In genomic region chr1:34462766-34463165, GRCm38 (mm10) we compare ENCODE assay signal across 8 mouse cellular contexts. TPM values are rescaled to one million over a fixed set of nuclear protein-coding genes. Genes with fewer than 3 reads are reported as not detected.
DNase-seq lines count a peak whose midpoint lies in the region; ATAC-seq and TF ChIP-seq lines count a peak whose summit lies in the region.

No protein-coding gene starts in this region.

- no peak for TF ChIP-seq POLR2A in spleen, adult 2 months (IDR thresholded peaks at IDR 0.05; ENCODE audit: low read depth, low read length)

- H3K27me3 ChIP-seq in C2C12 (ENCODE audit: control insufficient read depth, insufficient read depth, insufficient read length): peaks cover 7% of the 10 kb centered on the region
- H3K27me3 ChIP-seq in spleen, adult 2 months (ENCODE audit: control insufficient read depth, insufficient read depth, low read length): no peaks in the 10 kb centered on the region

- peak; percentile 52 for TF ChIP-seq CTCF in C2C12 (IDR thresholded peaks at IDR 0.05; ENCODE audit: control insufficient read depth, insufficient read depth, insufficient read length)
- TF ChIP-seq CTCF in spleen, adult 2 months (IDR thresholded peaks at IDR 0.05; ENCODE audit: extremely low read depth, insufficient read depth, insufficient read length, insufficient replicate concordance): peak; percentile 79; the same call in 1 of the 2 replicates

- no peak overlapping the region for H3K27ac ChIP-seq in spleen, adult 2 months (ENCODE audit: insufficient read depth, low read length)

- DNase-seq in frontal cortex, postnatal 25 days (ENCODE audit: low spot score in 2 of 2): no peak
- peak; percentile 84 for DNase-seq in brain, adult 2 months (ENCODE audit: low read depth, low spot score)
- peak; percentile 57 for DNase-seq in forelimb bud, embryonic 11.5 days (ENCODE audit: low read depth, low spot score)
- DNase-seq in kidney, postnatal 36 days: peak; percentile 59 to 83
- DNase-seq in lung, postnatal 4 days: peak; percentile 75 to 83
- peak; percentile 71 to 82 for DNase-seq in spleen, adult 2 months (ENCODE audit: low read depth in 1 of 2, low spot score in 2 of 2)

- ATAC-seq in frontal cortex, adult (ENCODE audit: low TSS enrichment): peak; percentile 48; the same call in 1 of the 2 replicates

- H3K4me1 ChIP-seq in spleen, adult 2 months (ENCODE audit: control insufficient read depth, insufficient read depth, insufficient read length): peaks cover 16% of the 10 kb centered on the region

- H3K36me3 ChIP-seq in C2C12 (ENCODE audit: control insufficient read depth, insufficient read depth): no peaks in the 10 kb centered on the region
- no peaks in the 10 kb centered on the region for H3K36me3 ChIP-seq in spleen, adult 2 months (ENCODE audit: control insufficient read depth, insufficient read depth, low read length)

- WGBS in spleen, adult 2 months: 23% methylated on average over 7 of the region's 7 CpGs

- H3K79me2 ChIP-seq in C2C12 (ENCODE audit: control insufficient read depth, insufficient read depth): no peaks in the 10 kb centered on the region

- H3K79me3 ChIP-seq in C2C12 (ENCODE audit: low read depth): no peaks in the 10 kb centered on the region

- H3K4me3 ChIP-seq in C2C12 (ENCODE audit: insufficient read depth, poor library complexity, severe bottlenecking): no peak overlapping the region
- H3K4me3 ChIP-seq in spleen, adult 2 months (ENCODE audit: extremely low read depth, insufficient read depth, insufficient read length): no peak overlapping the region

- H3ac ChIP-seq in C2C12 (ENCODE audit: control insufficient read depth, insufficient read length, low read depth): no peak overlapping the region

TF ChIP-seq in C2C12, 6 proteins besides CTCF, POLR2A, EP300 and RAD21:
- TF ChIP-seq CEBPB (IDR thresholded peaks at IDR 0.05; ENCODE audit: low read depth): no peak
- no peak for TF ChIP-seq FOSL1 (IDR thresholded peaks at IDR 0.05; ENCODE audit: insufficient read depth, low read length, poor library complexity, severe bottlenecking)
- TF ChIP-seq MAX (IDR thresholded peaks at IDR 0.05): no peak
- no peak for TF ChIP-seq USF1 (IDR thresholded peaks at IDR 0.05; ENCODE audit: low read depth)
- TF ChIP-seq MYOD1 (IDR thresholded peaks at IDR 0.05; ENCODE audit: control insufficient read depth, insufficient read length, low read depth): no peak
- TF ChIP-seq MYOG (IDR thresholded peaks at IDR 0.05; ENCODE audit: control insufficient read depth, extremely low read depth, insufficient read length): no peak

RNA-seq across cellular contexts. Expression of gene Ptpn18, which starts 3.2 kb away (rescaled TPM):
- not detected for polyA plus RNA-seq in C2C12 (2012; fragmentation: generic; extraction: Trizol)
- polyA plus RNA-seq in spleen, adult 2 months (2012; rRNA removed): 587 and 1,136 TPM in 2 replicates

RNA-seq across cellular contexts. Expression of gene Imp4, which starts 23.1 kb away (rescaled TPM):
- polyA plus RNA-seq in C2C12 (2012; fragmentation: generic; extraction: Trizol): 70.5 TPM
- polyA plus RNA-seq in spleen, adult 2 months (2012; rRNA removed): 40.7 and 49.2 TPM in 2 replicates

RNA-seq across cellular contexts. Expression of gene Ccdc115, which starts 23.3 kb away (rescaled TPM):
- polyA plus RNA-seq in C2C12 (2012; fragmentation: generic; extraction: Trizol): 18.8 TPM
- polyA plus RNA-seq in spleen, adult 2 months (2012; rRNA removed): 19.2 and 25.7 TPM in 2 replicates

RNA-seq across cellular contexts. Expression of gene Prss39, which starts 35.4 kb away (rescaled TPM):
- polyA plus RNA-seq in C2C12 (2012; fragmentation: generic; extraction: Trizol): not detected
- 0.12 TPM in 1 of 2 replicates, not detected in the other for polyA plus RNA-seq in spleen, adult 2 months (2012; rRNA removed)

Comparison
In these comparisons a context has a peak if more than half of its experiments do, and no peak if none do; other contexts are left out.
1. DNase-seq: peak in brain, adult 2 months (single experiment), forelimb bud, embryonic 11.5 days (single experiment), kidney, postnatal 36 days (2 of 2), lung, postnatal 4 days (2 of 2) and spleen, adult 2 months (2 of 2); none in frontal cortex, postnatal 25 days (0 of 2).
2. RNA of gene Ptpn18, which starts 3.2 kb away (polyA plus RNA-seq): 587 to 1,136 TPM in spleen, adult 2 months; not detected in C2C12 (single experiment); every median in the first group is over 100 times any median in the second.